Mouse (Mus musculus): ENCODE results near the gene Srm.

Gene Srm

GRCm38 (mm10) chr4:148591171-148591630, at the start of gene Srm:
Gene Srm, plus strand, starts transcription at chr4:148591503.
- peak; percentile 99 for DNase-seq (ENCODE audit: low read depth, low spot score)

GRCm38 (mm10) chr4:148549106-148549505, 42.2 kb upstream of the Srm start:
- DNase-seq (ENCODE audit: low read depth, low spot score) = no peak

- DNase-seq (ENCODE audit: low read depth, low spot score) = no peak
These were observed 33.5 kb upstream of the Srm start for GRCm38 (mm10) chr4:148557766-148558165.

GRCm38 (mm10) chr4:148558297-148559000, 32.9 kb upstream of the Srm start, which contains the start of gene Exosc10:
Gene Exosc10, plus strand, starts transcription at chr4:148558429.
- DNase-seq (ENCODE audit: low read depth, low spot score) = peak; percentile 92

- DNase-seq (ENCODE audit: low read depth, low spot score) = no peak
These were observed 28.6 kb upstream of the Srm start for GRCm38 (mm10) chr4:148562676-148563075.

GRCm38 (mm10) chr4:148563595-148563994, 27.7 kb upstream of the Srm start:
- no peak for DNase-seq (ENCODE audit: low read depth, low spot score)

GRCm38 (mm10) chr4:148570138-148570537, 21.2 kb upstream of the Srm start:
- no peak for DNase-seq (ENCODE audit: low read depth, low spot score)

- DNase-seq (ENCODE audit: low read depth, low spot score) = no peak
These were observed 20.5 kb upstream of the Srm start for GRCm38 (mm10) chr4:148570693-148571295.

- no peak for DNase-seq (ENCODE audit: low read depth, low spot score)
These were observed 18.1 kb upstream of the Srm start for GRCm38 (mm10) chr4:148573222-148573621.

- no peak for DNase-seq (ENCODE audit: low read depth, low spot score)
These were observed 10.5 kb upstream of the Srm start for GRCm38 (mm10) chr4:148580765-148581164.

GRCm38 (mm10) chr4:148581422-148581821, 9.9 kb upstream of the Srm start:
- no peak for DNase-seq (ENCODE audit: low read depth, low spot score)

GRCm38 (mm10) chr4:148583257-148583656, 8.0 kb upstream of the Srm start:
- DNase-seq (ENCODE audit: low read depth, low spot score) = no peak

- DNase-seq (ENCODE audit: low read depth, low spot score) = no peak
These were observed 4.7 kb upstream of the Srm start for GRCm38 (mm10) chr4:148586648-148587047.

- peak; percentile 53 for DNase-seq (ENCODE audit: low read depth, low spot score)
These were observed 2.5 kb upstream of the Srm start for GRCm38 (mm10) chr4:148588793-148589192.

GRCm38 (mm10) chr4:148589565-148589964, 1.7 kb upstream of the Srm start:
- DNase-seq (ENCODE audit: low read depth, low spot score) = no peak

GRCm38 (mm10) chr4:148590421-148591170, 707 bp upstream of the Srm start:
- DNase-seq (ENCODE audit: low read depth, low spot score) = no peak

- peak; percentile 39 for DNase-seq (ENCODE audit: low read depth, low spot score)
These were observed 506 bp downstream of the Srm start for GRCm38 (mm10) chr4:148591637-148592380.

GRCm38 (mm10) chr4:148593996-148594395, 2.7 kb downstream of the Srm start:
- DNase-seq (ENCODE audit: low read depth, low spot score) = no peak

GRCm38 (mm10) chr4:148595916-148596315, 4.6 kb downstream of the Srm start:
- no peak for DNase-seq (ENCODE audit: low read depth, low spot score)

GRCm38 (mm10) chr4:148596731-148597130, 5.4 kb downstream of the Srm start:
- no peak for DNase-seq (ENCODE audit: low read depth, low spot score)

GRCm38 (mm10) chr4:148598826-148599225, 7.5 kb downstream of the Srm start:
- DNase-seq (ENCODE audit: low read depth, low spot score) = no peak

- DNase-seq (ENCODE audit: low read depth, low spot score) = no peak
These were observed 9.0 kb downstream of the Srm start for GRCm38 (mm10) chr4:148600316-148600715.
